Comparison of ENCODE assay signal across 15 mouse cellular contexts in the genomic region with DNA sequence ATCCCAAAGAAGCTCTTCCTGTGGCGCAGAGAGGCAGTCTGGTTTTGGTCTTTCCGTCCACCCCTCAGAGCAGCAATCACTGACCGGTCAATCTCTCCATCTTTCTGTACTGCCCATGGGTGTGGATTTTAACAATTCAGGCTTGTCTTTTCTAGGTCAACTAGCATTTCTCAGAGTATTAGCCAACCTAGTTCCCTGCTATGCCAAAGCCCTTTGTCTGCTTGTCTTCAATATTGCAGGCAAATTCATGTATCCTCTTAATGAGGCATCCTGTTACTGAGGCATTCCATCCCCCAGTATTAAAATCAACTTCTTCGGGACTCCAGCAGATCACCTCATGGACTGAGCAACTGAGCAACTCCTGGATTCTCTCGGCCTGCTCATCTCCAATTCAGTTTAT.
"Had no signal": no experiment of that assay in that cellular context is flagged by ENCODE, and none has a peak within 500 bp of the region (broad histone marks: within the 10 kb centered on the region; RNA-seq: fewer than 3 reads in every experiment).

No protein-coding gene starts in this region.

- H3K27ac ChIP-seq: midbrain, embryonic 10.5 days; midbrain, embryonic 12.5 days; neural tube, embryonic 13.5 days; neural tube, embryonic 15.5 days had no signal

- H3K9ac ChIP-seq: lung, embryonic 14.5 days; midbrain, embryonic 12.5 days; neural tube, embryonic 13.5 days; neural tube, embryonic 15.5 days had no signal

- H3K4me2 ChIP-seq: lung, embryonic 14.5 days; midbrain, embryonic 12.5 days; neural tube, embryonic 13.5 days; neural tube, embryonic 15.5 days had no signal

- ATAC-seq: midbrain, embryonic 16.5 days had no signal

- H3K36me3 ChIP-seq: midbrain, embryonic 10.5 days; midbrain, embryonic 12.5 days; neural tube, embryonic 13.5 days; neural tube, embryonic 15.5 days had no signal

- H3K4me1 ChIP-seq: midbrain, embryonic 10.5 days; midbrain, embryonic 12.5 days; neural tube, embryonic 13.5 days; neural tube, embryonic 15.5 days had no signal

- DNase-seq: lung, adult 18-20 months; lung, embryonic 14.5 days; lung, postnatal 10 days; lung, postnatal 4 days; midbrain, embryonic 14.5 days; right cerebral cortex, adult 18-20 months; right cerebral cortex, postnatal 25 days; right cerebral cortex, postnatal 4 days; spleen, adult 18-20 months had no signal

- H3K27me3 ChIP-seq: midbrain, embryonic 12.5 days; neural tube, embryonic 13.5 days; neural tube, embryonic 15.5 days had no signal

- H3K9me3 ChIP-seq: midbrain, embryonic 10.5 days; midbrain, embryonic 12.5 days; neural tube, embryonic 13.5 days; neural tube, embryonic 15.5 days had no signal

- H3K4me3 ChIP-seq: midbrain, embryonic 10.5 days; midbrain, embryonic 12.5 days; myocyte; neural tube, embryonic 13.5 days; neural tube, embryonic 15.5 days had no signal
